Mouse (Mus musculus) stomach, postnatal 0 days (tissue): ENCODE data around the gene Adgrb3.

Experiments used
- CTCF ChIP-seq: IDR thresholded peaks from 2 replicates; pipeline ENCODE4 v1.5.1; 2016; ENCODE audit warnings: antibody characterized with exemption, low read depth, mild to moderate bottlenecking, moderate library complexity
- EP300 ChIP-seq: optimal IDR thresholded peaks from 2 replicates; pipeline ENCODE3; 2016; ENCODE audit warnings: antibody characterized with exemption

DNA sequence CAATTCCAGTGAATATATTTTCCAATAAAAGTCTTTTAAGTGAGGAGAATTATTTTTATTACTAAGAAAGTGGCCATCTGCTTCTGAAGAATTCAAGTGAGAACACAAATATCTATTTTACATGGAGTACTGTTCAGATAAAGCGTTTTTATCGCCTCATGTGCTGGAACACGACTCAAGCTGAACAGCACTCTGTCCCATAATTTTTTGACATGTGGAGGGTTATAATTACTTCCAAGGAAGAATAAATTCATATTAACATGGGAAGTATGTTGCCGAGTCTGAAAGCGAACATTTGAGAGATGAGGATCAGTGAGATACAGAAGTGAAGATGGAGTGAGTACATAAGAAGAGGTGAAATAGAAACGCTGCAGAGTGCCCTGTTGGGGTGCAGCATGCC lies 665.9 kb downstream of the Adgrb3 start:
- TF ChIP-seq CTCF (no peak), EP300 (no peak)
